Mouse (Mus musculus) stomach, postnatal 0 days (tissue): ENCODE measurements around the gene Gm4565. TPM values are rescaled to one million over a fixed set of nuclear protein-coding genes. Genes with fewer than 3 reads are reported as not detected.
"Not testable (repeated sequence)": the region's sequence is repeated elsewhere in the genome, so short reads cannot be mapped to it uniquely, and the experiment has no call there.

ENCODE experiments used
- ATAC-seq: fragments of 200-750 bp; cut with Nextera tagmentation; 2 replicates; pipeline ENCODE4 v1.8.0; 2017; ENCODE audit not compliant: low FRiP score, low TSS enrichment
- DNase-seq: peaks from one replicate; pipeline ENCODE4 v3.0.0-alpha.2; 2016; ENCODE audit warnings: low spot score
- H3K27ac ChIP-seq: fragments of 300-500 bp; sonication (generic); replicated peaks from 2 replicates; pipeline ENCODE4 v1.5.1; 2014; ENCODE audit warnings: mild to moderate bottlenecking, control low read depth
- H3K27me3 ChIP-seq: fragments of 300-500 bp; sonication (generic); 2 replicates; pipeline ENCODE4 v1.6.1; 2014; ENCODE audit warnings: low read length; ENCODE audit not compliant: control insufficient read depth, insufficient read depth
- H3K36me3 ChIP-seq: fragments of 300-500 bp; sonication (generic); 2 replicates; pipeline ENCODE4 v1.6.1; 2014; ENCODE audit warnings: low read length, mixed read lengths; ENCODE audit not compliant: control insufficient read depth, insufficient read depth
- H3K4me1 ChIP-seq: fragments of 300-500 bp; sonication (generic); replicated peaks from 2 replicates; pipeline ENCODE4 v1.6.1; 2014; ENCODE audit warnings: antibody characterized with exemption; ENCODE audit not compliant: control insufficient read depth, insufficient read depth
- H3K4me2 ChIP-seq: fragments of 300-500 bp; sonication (generic); replicated peaks from 2 replicates; pipeline ENCODE4 v1.6.1; 2014; ENCODE audit warnings: low read depth, mild to moderate bottlenecking, control low read depth, moderate library complexity
- H3K4me3 ChIP-seq: fragments of 300-500 bp; sonication (generic); 2 replicates; pipeline ENCODE4 v1.5.1; 2014; ENCODE audit warnings: low read depth, low read length, control low read depth
- H3K9ac ChIP-seq: fragments of 300-500 bp; sonication (generic); 2 replicates; pipeline ENCODE4 v1.6.1; 2014; ENCODE audit warnings: mild to moderate bottlenecking, low read length, control low read depth, mixed read lengths
- H3K9me3 ChIP-seq: fragments of 300-500 bp; sonication (generic); 2 replicates; pipeline ENCODE4 v1.6.1; 2016; ENCODE audit warnings: low read length; ENCODE audit not compliant: control insufficient read depth
- WGBS: fragments of 180-500 bp; shearing (Covaris S2); extraction: QIAGEN DNeasy Blood & Tissue Kit; methylation state at CpG from one replicate; pipeline ENCODE4 v1.1.7; 2014; 5-methylcytosine and 5-hydroxymethylcytosine counted together
- polyA plus RNA-seq: library from polyadenylated mRNA; unstranded; fragments of >200 nt; fragmentation: Nextera tagmentation; extraction: Ambion mirVana; gene quantifications from 2 replicates; pipeline ENCODE4 v1.2.1, GENCODE M21; 2015

Gene Gm4565
- polyA plus RNA-seq: not detected in 2 replicates

DNA sequence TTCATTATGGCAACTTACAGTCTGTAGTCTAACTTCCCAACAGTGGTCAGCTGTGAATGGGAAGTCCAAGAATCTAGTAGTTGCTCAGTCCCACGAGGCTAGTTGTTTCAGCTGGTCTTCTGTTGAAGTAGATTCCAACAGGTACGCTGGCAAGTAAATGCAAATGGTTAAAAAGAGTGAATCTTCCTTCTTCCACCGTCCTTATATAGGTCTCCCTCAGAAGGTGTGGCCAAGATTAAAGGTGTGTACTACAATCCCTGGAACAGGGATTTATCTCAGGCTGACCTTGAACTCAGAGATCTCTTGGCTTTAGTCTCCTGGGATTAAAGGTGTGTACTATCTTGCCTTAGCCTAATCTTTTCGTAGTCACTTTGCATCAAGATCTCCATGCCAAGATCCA lies at the start of gene Gm4565:
Gene Gm4565, minus strand, starts transcription at position 101 of the 400 bp plus-strand sequence.
- not testable (repeated sequence) for H3K27me3 ChIP-seq, H3K27ac ChIP-seq, H3K4me3 ChIP-seq, DNase-seq, H3K9me3 ChIP-seq, ATAC-seq, H3K4me1 ChIP-seq, H3K9ac ChIP-seq, H3K36me3 ChIP-seq, H3K4me2 ChIP-seq
- 100% methylated on average over 2 of the region's 4 CpGs for WGBS

- not testable (repeated sequence) for H3K4me2 ChIP-seq, H3K4me3 ChIP-seq, H3K36me3 ChIP-seq, H3K27ac ChIP-seq, DNase-seq, ATAC-seq, H3K4me1 ChIP-seq, H3K9ac ChIP-seq, H3K27me3 ChIP-seq, H3K9me3 ChIP-seq
- WGBS: no CpG with 5 or more reads among the region's 3 CpGs
Observed at GRCm38 (mm10) chr7:22565243-22565642, 22.7 kb downstream of the Gm4565 start, which contains the start of gene Gm4201. Gm4201 (minus strand) TSS chr7:22565343.

- DNase-seq, ATAC-seq, H3K27ac ChIP-seq: not testable (repeated sequence)
Observed at GRCm38 (mm10) chr7:22534787-22535186, 53.1 kb downstream of the Gm4565 start, which contains the start of gene Gm8677. Gm8677 (minus strand) TSS chr7:22534887.

More at GRCm38 (mm10) chr7:22534787-22535186, 53.1 kb downstream of the Gm4565 start, which contains the start of gene Gm8677:
- not testable (repeated sequence) for H3K4me2 ChIP-seq, H3K9me3 ChIP-seq, H3K4me3 ChIP-seq, H3K4me1 ChIP-seq, H3K27me3 ChIP-seq, H3K36me3 ChIP-seq, H3K9ac ChIP-seq
- WGBS: no CpG with 5 or more reads among the region's 1 CpGs

Other genes starting within 250 kb of the Gm4565 start
- gene Gm8660, start 217.1 kb downstream of the Gm4565 start, polyA plus RNA-seq: not detected in 2 replicates
- not detected in 2 replicates for gene Vmn1r148, start 174.5 kb downstream of the Gm4565 start, polyA plus RNA-seq
- not detected in 2 replicates for gene Vmn1r149, start 149.9 kb downstream of the Gm4565 start, polyA plus RNA-seq
- not detected in 2 replicates for gene Gm10665, start 124.1 kb downstream of the Gm4565 start, polyA plus RNA-seq
- not detected in 2 replicates for gene Vmn1r151, start 88.4 kb downstream of the Gm4565 start, polyA plus RNA-seq
- not detected in 2 replicates for gene Vmn1r152, start 65.2 kb downstream of the Gm4565 start, polyA plus RNA-seq
- gene Gm8677, start 53.2 kb downstream of the Gm4565 start, polyA plus RNA-seq: not detected in 2 replicates
- gene Gm4201, start 22.8 kb downstream of the Gm4565 start, polyA plus RNA-seq: not detected in 2 replicates
- gene Vmn1r155, start 69.9 kb upstream of the Gm4565 start, polyA plus RNA-seq: not detected in 2 replicates
- gene Gm8693, start 104.2 kb upstream of the Gm4565 start, polyA plus RNA-seq: not detected in 2 replicates
- not detected in 2 replicates for gene Gm4567, start 131.6 kb upstream of the Gm4565 start, polyA plus RNA-seq
- gene Vmn1r157, start 173.6 kb upstream of the Gm4565 start, polyA plus RNA-seq: not detected in 2 replicates
- not detected in 2 replicates for gene Vmn1r158, start 202.7 kb upstream of the Gm4565 start, polyA plus RNA-seq